Mouse (Mus musculus) stomach, embryonic 14.5 days (tissue): ENCODE measurements at regions not wholly inside any gene's neighbourhood (a gene's known extent, or its start where the extent isn't known, plus 50 kb on each side); places are given as distances from the start of the nearest gene placed in this dataset.
A peak's percentile ranks its signal among the peaks of the same experiment; 100 is the strongest.

Experiments
- ATAC-seq: fragments of 200-750 bp; cut with Nextera tagmentation; 2 replicates; pipeline ENCODE4 v1.8.0; 2017; ENCODE audit warnings: low read depth, moderate TSS enrichment; ENCODE audit not compliant: insufficient number of reproducible peaks, insufficient read depth, low FRiP score
- H3K27ac ChIP-seq: fragments of 300-500 bp; sonication (generic); 2 replicates; pipeline ENCODE4 v1.5.1; 2014; ENCODE audit warnings: mild to moderate bottlenecking, low read length, moderate library complexity, mixed read lengths
- H3K27me3 ChIP-seq: fragments of 300-500 bp; sonication (generic); 2 replicates; pipeline ENCODE4 v1.6.1; 2014; ENCODE audit warnings: low read length, control low read depth, mixed read lengths; ENCODE audit not compliant: control insufficient read depth, insufficient read depth
- H3K36me3 ChIP-seq: fragments of 300-500 bp; sonication (generic); 2 replicates; pipeline ENCODE4 v1.6.1; 2014; ENCODE audit warnings: mild to moderate bottlenecking, control low read depth, low read length, moderate library complexity, mixed read lengths; ENCODE audit not compliant: control insufficient read depth, insufficient read depth
- H3K4me1 ChIP-seq: fragments of 300-500 bp; sonication (generic); 2 replicates; pipeline ENCODE4 v1.6.1; 2014; ENCODE audit warnings: low read length, control low read depth, mixed read lengths; ENCODE audit not compliant: control insufficient read depth, insufficient read depth
- H3K4me2 ChIP-seq: fragments of 300-500 bp; sonication (generic); replicated peaks from 2 replicates; pipeline ENCODE4 v1.6.1; 2014; ENCODE audit warnings: low read depth, low read length, control low read depth
- H3K4me3 ChIP-seq: fragments of 300-500 bp; sonication (generic); 2 replicates; pipeline ENCODE4 v1.5.1; 2014; ENCODE audit warnings: low read depth, low read length, control low read depth
- H3K9ac ChIP-seq: fragments of 300-500 bp; sonication (generic); replicated peaks from 2 replicates; pipeline ENCODE4 v1.6.1; 2014; ENCODE audit warnings: low read depth, mild to moderate bottlenecking, control low read depth, low read length, moderate library complexity, mixed read lengths
- H3K9me3 ChIP-seq: fragments of 300-500 bp; sonication (generic); 2 replicates; pipeline ENCODE4 v1.6.1; 2016; ENCODE audit warnings: low read depth, low read length, control low read depth; ENCODE audit not compliant: control insufficient read depth
- WGBS: fragments of 180-500 bp; shearing (Covaris S2); extraction: QIAGEN DNeasy Blood & Tissue Kit; methylation state at CpG from one replicate; pipeline ENCODE4 v1.1.7; 2014; 5-methylcytosine and 5-hydroxymethylcytosine counted together

GRCm38 (mm10) chr2:80884231-80884630 lies 267.2 kb downstream of the Nup35 start:
- Histone ChIP-seq H3K9me3 (no peaks in the 10 kb centered on the region), H3K4me3 (no peak overlapping the region), H3K9ac (no peak overlapping the region), H3K4me2 (no peak overlapping the region), H3K27me3 (no peaks in the 10 kb centered on the region), H3K4me1 (no peaks in the 10 kb centered on the region), H3K27ac (no peak overlapping the region), H3K36me3 (no peaks in the 10 kb centered on the region)
- ATAC-seq: no peak
- WGBS: 84% methylated on average over 5 of the region's 5 CpGs

GRCm38 (mm10) chr2:80902050-80902449 lies 285.0 kb downstream of the Nup35 start:
- H3K4me2 ChIP-seq: no peak overlapping the region
- 79% methylated on average over 3 of the region's 3 CpGs for WGBS
- no peaks in the 10 kb centered on the region for H3K27me3 ChIP-seq

GRCm38 (mm10) chr2:80913478-80913877 lies 296.4 kb downstream of the Nup35 start:
- H3K4me2 ChIP-seq: no peak overlapping the region
- no peak overlapping the region for H3K4me3 ChIP-seq
- H3K36me3 ChIP-seq: no peaks in the 10 kb centered on the region
- H3K9me3 ChIP-seq: no peaks in the 10 kb centered on the region
- no peaks in the 10 kb centered on the region for H3K27me3 ChIP-seq
- no peak overlapping the region for H3K9ac ChIP-seq
- no peak for ATAC-seq
- no peaks in the 10 kb centered on the region for H3K4me1 ChIP-seq
- WGBS: 95% methylated on average over 2 of the region's 2 CpGs
- no peak overlapping the region for H3K27ac ChIP-seq

More at GRCm38 (mm10) chr2:80902050-80902449, 285.0 kb downstream of the Nup35 start:
- no peak overlapping the region for H3K27ac ChIP-seq
- no peaks in the 10 kb centered on the region for H3K4me1 ChIP-seq
- no peaks in the 10 kb centered on the region for H3K36me3 ChIP-seq
- no peak overlapping the region for H3K4me3 ChIP-seq
- ATAC-seq: no peak
- no peaks in the 10 kb centered on the region for H3K9me3 ChIP-seq
- H3K9ac ChIP-seq: no peak overlapping the region

- Histone ChIP-seq H3K36me3 (no peaks in the 10 kb centered on the region), H3K27ac (no peak overlapping the region), H3K4me3 (no peak overlapping the region), H3K9me3 (no peaks in the 10 kb centered on the region), H3K27me3 (no peaks in the 10 kb centered on the region), H3K4me2 (no peak overlapping the region), H3K4me1 (no peaks in the 10 kb centered on the region), H3K9ac (no peak overlapping the region)
- 77% methylated on average over 3 of the region's 3 CpGs for WGBS
- ATAC-seq: no peak
Observed at GRCm38 (mm10) chr2:80945521-80945920, 328.5 kb downstream of the Nup35 start.

GRCm38 (mm10) chr2:80966766-80967165 lies 349.7 kb downstream of the Nup35 start:
- H3K4me3 ChIP-seq: no peak overlapping the region
- H3K27me3 ChIP-seq: no peaks in the 10 kb centered on the region
- H3K27ac ChIP-seq: no peak overlapping the region
- H3K9me3 ChIP-seq: no peaks in the 10 kb centered on the region
- H3K4me1 ChIP-seq: no peaks in the 10 kb centered on the region
- no peak overlapping the region for H3K4me2 ChIP-seq
- H3K9ac ChIP-seq: no peak overlapping the region
- no peaks in the 10 kb centered on the region for H3K36me3 ChIP-seq
- WGBS: 87% methylated on average over 5 of the region's 5 CpGs
- no peak for ATAC-seq

GRCm38 (mm10) chr2:80967260-80967659 lies 350.2 kb downstream of the Nup35 start:
- Histone ChIP-seq H3K27me3 (no peaks in the 10 kb centered on the region), H3K9me3 (no peaks in the 10 kb centered on the region), H3K4me1 (no peaks in the 10 kb centered on the region), H3K36me3 (no peaks in the 10 kb centered on the region), H3K4me3 (no peak overlapping the region), H3K9ac (no peak overlapping the region), H3K27ac (no peak overlapping the region), H3K4me2 (no peak overlapping the region)
- no peak for ATAC-seq
- WGBS: 78% methylated on average over 11 of the region's 11 CpGs

- Histone ChIP-seq H3K4me3 (no peak overlapping the region), H3K36me3 (no peaks in the 10 kb centered on the region), H3K27me3 (no peaks in the 10 kb centered on the region), H3K4me2 (no peak overlapping the region), H3K9me3 (no peaks in the 10 kb centered on the region), H3K27ac (no peak overlapping the region), H3K4me1 (no peaks in the 10 kb centered on the region), H3K9ac (no peak overlapping the region)
- WGBS: 31% methylated on average over 5 of the region's 5 CpGs
- peak; percentile 46; the same call in 1 of the 2 replicates for ATAC-seq
Observed at GRCm38 (mm10) chr2:80969354-80969753, 352.3 kb downstream of the Nup35 start.

GRCm38 (mm10) chr2:80973217-80973616 lies 356.2 kb downstream of the Nup35 start:
- H3K36me3 ChIP-seq: no peaks in the 10 kb centered on the region
- H3K4me1 ChIP-seq: no peaks in the 10 kb centered on the region
- 81% methylated on average over 2 of the region's 2 CpGs for WGBS
- no peaks in the 10 kb centered on the region; the same call in 1 of the 2 replicates for H3K9me3 ChIP-seq
- no peak overlapping the region for H3K27ac ChIP-seq
- no peak overlapping the region for H3K4me3 ChIP-seq
- ATAC-seq: no peak
- H3K4me2 ChIP-seq: no peak overlapping the region
- no peaks in the 10 kb centered on the region for H3K27me3 ChIP-seq
- no peak overlapping the region for H3K9ac ChIP-seq

GRCm38 (mm10) chr2:80998296-80998695 lies 381.3 kb downstream of the Nup35 start:
- Histone ChIP-seq H3K27ac (no peak overlapping the region), H3K36me3 (no peaks in the 10 kb centered on the region), H3K4me2 (no peak overlapping the region), H3K9ac (no peak overlapping the region), H3K9me3 (no peaks in the 10 kb centered on the region), H3K4me3 (no peak overlapping the region), H3K4me1 (no peaks in the 10 kb centered on the region), H3K27me3 (no peaks in the 10 kb centered on the region)
- no peak for ATAC-seq
- WGBS: 84% methylated on average over 1 of the region's 1 CpGs
